Mouse (Mus musculus) cerebellum, adult 2 months (tissue): ENCODE data around the gene Itgb7. TPM values are rescaled to one million over a fixed set of nuclear protein-coding genes. Genes with fewer than 3 reads are reported as not detected.

ENCODE experiments used
- DNase-seq, 2 experiments: peaks; one replicate each; pipeline ENCODE4 v3.0.0; 2021
- H3K27ac ChIP-seq: fragments of 200-500 bp; 2 replicates; pipeline ENCODE4 v1.5.1; 2012; ENCODE audit warnings: low read length, control low read depth, inconsistent platforms; ENCODE audit not compliant: insufficient read depth
- H3K27me3 ChIP-seq: fragments of 200-500 bp; 2 replicates; pipeline ENCODE4 v1.6.1; 2012; ENCODE audit warnings: inconsistent platforms, mild to moderate bottlenecking, low read length, moderate library complexity; ENCODE audit not compliant: control insufficient read depth, insufficient read depth
- H3K4me1 ChIP-seq: fragments of 200-500 bp; 2 replicates; pipeline ENCODE4 v1.6.1; 2011; ENCODE audit warnings: low read length; ENCODE audit not compliant: control insufficient read depth, insufficient read depth
- H3K4me3 ChIP-seq: fragments of 200-500 bp; replicated peaks from 2 replicates; pipeline ENCODE3; 2011; ENCODE audit warnings: mild to moderate bottlenecking, low read depth, low read length, control low read depth; ENCODE audit not compliant: insufficient read depth
- CTCF ChIP-seq: fragments of 200-500 bp; IDR thresholded peaks from 2 replicates; pipeline ENCODE4 v1.5.1; 2011; ENCODE audit warnings: low read depth, mild to moderate bottlenecking, control low read depth, low read length, moderate library complexity, borderline replicate concordance; ENCODE audit not compliant: insufficient read depth
- POLR2A ChIP-seq: fragments of 200-500 bp; IDR thresholded peaks from 2 replicates; pipeline ENCODE4 v1.6.1; 2011; ENCODE audit warnings: low read length, control low read depth, borderline replicate concordance; ENCODE audit not compliant: insufficient read depth
- WGBS: fragments of 180-500 bp; shearing (Covaris S2); methylation state at CpG from one replicate; pipeline ENCODE4 v1.1.7; 2018; 5-methylcytosine and 5-hydroxymethylcytosine counted together
- polyA plus RNA-seq: library from polyadenylated mRNA; depleted of rRNA; stranded (reverse); fragments of >200 nt; gene quantifications from 2 replicates; pipeline ENCODE4 v1.2.3, GENCODE M21; 2012

Gene Itgb7
- polyA plus RNA-seq, 1 experiment = 5.2 TPM

- 91% methylated on average over 4 of the region's 4 CpGs for WGBS
- Histone ChIP-seq H3K4me3 (no peak overlapping the region), H3K27ac (no peak overlapping the region), H3K27me3 (no peaks in the 10 kb centered on the region), H3K4me1 (no peaks in the 10 kb centered on the region)
- TF ChIP-seq POLR2A = no peak
- TF ChIP-seq CTCF = no peak
- no peak for DNase-seq
Observed at GRCm38 (mm10) chr15:102193652-102194051, 38.1 kb downstream of the Itgb7 start.

- TF ChIP-seq CTCF = no peak
- TF ChIP-seq POLR2A = no peak
- DNase-seq = no peak
- no peaks in the 10 kb centered on the region for H3K4me1 ChIP-seq
- H3K4me3 ChIP-seq = no peak overlapping the region
- no peaks in the 10 kb centered on the region for H3K27me3 ChIP-seq
- no peak overlapping the region for H3K27ac ChIP-seq
- 84% methylated on average over 5 of the region's 5 CpGs for WGBS
Observed at GRCm38 (mm10) chr15:102192820-102193386, 38.8 kb downstream of the Itgb7 start.

- Histone ChIP-seq H3K27ac (no peak overlapping the region), H3K4me3 (no peak overlapping the region), H3K27me3 (no peaks in the 10 kb centered on the region), H3K4me1 (no peaks in the 10 kb centered on the region)
- TF ChIP-seq CTCF = no peak
- TF ChIP-seq POLR2A = no peak
- DNase-seq = no peak
- 67% methylated on average over 7 of the region's 7 CpGs for WGBS
Observed at GRCm38 (mm10) chr15:102192271-102192812, 39.4 kb downstream of the Itgb7 start.

- DNase-seq = no peak
- 87% methylated on average over 7 of the region's 7 CpGs for whole genome bisulfite sequencing
- no peaks in the 10 kb centered on the region for H3K4me1 ChIP-seq
- H3K27me3 ChIP-seq = no peaks in the 10 kb centered on the region
- TF ChIP-seq CTCF = no peak
- TF ChIP-seq POLR2A = no peak
- H3K27ac ChIP-seq = no peak overlapping the region
- H3K4me3 ChIP-seq = no peak overlapping the region
Observed at GRCm38 (mm10) chr15:102191699-102192098, 40.0 kb downstream of the Itgb7 start.

GRCm38 (mm10) chr15:102188883-102189282 is 42.9 kb downstream of the Itgb7 start:
- TF ChIP-seq CTCF (no peak), POLR2A (no peak)
- WGBS = 57% methylated on average over 6 of the region's 6 CpGs

GRCm38 (mm10) chr15:102188096-102188495 is 43.6 kb downstream of the Itgb7 start:
- TF ChIP-seq CTCF (no peak), POLR2A (no peak)
- H3K27me3 ChIP-seq = no peaks in the 10 kb centered on the region
- DNase-seq = no peak
- no peak overlapping the region for H3K4me3 ChIP-seq
- 88% methylated on average over 10 of the region's 10 CpGs for WGBS
- H3K27ac ChIP-seq = no peak overlapping the region
- H3K4me1 ChIP-seq = no peaks in the 10 kb centered on the region

More at GRCm38 (mm10) chr15:102188883-102189282, 42.9 kb downstream of the Itgb7 start:
- Histone ChIP-seq H3K27me3 (no peaks in the 10 kb centered on the region), H3K27ac (no peak overlapping the region), H3K4me3 (no peak overlapping the region), H3K4me1 (no peaks in the 10 kb centered on the region)
- DNase-seq = no peak

- no peak for TF ChIP-seq CTCF
- no peak for TF ChIP-seq POLR2A
- no peaks in the 10 kb centered on the region for H3K4me1 ChIP-seq
- H3K27me3 ChIP-seq = no peaks in the 10 kb centered on the region
- 80% methylated on average over 11 of the region's 11 CpGs for WGBS
- no peak for DNase-seq
- no peak overlapping the region for H3K27ac ChIP-seq
- no peak overlapping the region for H3K4me3 ChIP-seq
Observed at GRCm38 (mm10) chr15:102186239-102186638, 45.5 kb downstream of the Itgb7 start.

- TF ChIP-seq CTCF (no peak), POLR2A (no peak)
- no peak for DNase-seq
- H3K27me3 ChIP-seq = no peaks in the 10 kb centered on the region
- H3K4me3 ChIP-seq = no peak overlapping the region
- WGBS = 81% methylated on average over 3 of the region's 3 CpGs
- H3K4me1 ChIP-seq = peaks cover 2% of the 10 kb centered on the region; the same call in 1 of the 2 replicates
- H3K27ac ChIP-seq = no peak overlapping the region
Observed at GRCm38 (mm10) chr15:102183076-102183475, 48.7 kb downstream of the Itgb7 start.
